Mouse (Mus musculus) stomach, postnatal 0 days (tissue): ENCODE measurements around the gene Babam2. TPM values are rescaled to one million over a fixed set of nuclear protein-coding genes. Genes with fewer than 3 reads are reported as not detected.
"Not testable (repeated sequence)": the region's sequence is repeated elsewhere in the genome, so short reads cannot be mapped to it uniquely, and the experiment has no call there.

Experiments used
- ATAC-seq: fragments of 200-750 bp; cut with Nextera tagmentation; 2 replicates; pipeline ENCODE4 v1.8.0; 2017; ENCODE audit not compliant: low FRiP score, low TSS enrichment
- DNase-seq: peaks from one replicate; pipeline ENCODE4 v3.0.0-alpha.2; 2016; ENCODE audit warnings: low spot score
- H3K27ac ChIP-seq: fragments of 300-500 bp; sonication (generic); replicated peaks from 2 replicates; pipeline ENCODE4 v1.5.1; 2014; ENCODE audit warnings: mild to moderate bottlenecking, control low read depth
- H3K27me3 ChIP-seq: fragments of 300-500 bp; sonication (generic); 2 replicates; pipeline ENCODE4 v1.6.1; 2014; ENCODE audit warnings: low read length; ENCODE audit not compliant: control insufficient read depth, insufficient read depth
- H3K36me3 ChIP-seq: fragments of 300-500 bp; sonication (generic); 2 replicates; pipeline ENCODE4 v1.6.1; 2014; ENCODE audit warnings: low read length, mixed read lengths; ENCODE audit not compliant: control insufficient read depth, insufficient read depth
- H3K4me1 ChIP-seq: fragments of 300-500 bp; sonication (generic); replicated peaks from 2 replicates; pipeline ENCODE4 v1.6.1; 2014; ENCODE audit warnings: antibody characterized with exemption; ENCODE audit not compliant: control insufficient read depth, insufficient read depth
- H3K4me2 ChIP-seq: fragments of 300-500 bp; sonication (generic); replicated peaks from 2 replicates; pipeline ENCODE4 v1.6.1; 2014; ENCODE audit warnings: low read depth, mild to moderate bottlenecking, control low read depth, moderate library complexity
- H3K4me3 ChIP-seq: fragments of 300-500 bp; sonication (generic); 2 replicates; pipeline ENCODE4 v1.5.1; 2014; ENCODE audit warnings: low read depth, low read length, control low read depth
- H3K9ac ChIP-seq: fragments of 300-500 bp; sonication (generic); 2 replicates; pipeline ENCODE4 v1.6.1; 2014; ENCODE audit warnings: mild to moderate bottlenecking, low read length, control low read depth, mixed read lengths
- H3K9me3 ChIP-seq: fragments of 300-500 bp; sonication (generic); 2 replicates; pipeline ENCODE4 v1.6.1; 2016; ENCODE audit warnings: low read length; ENCODE audit not compliant: control insufficient read depth
- CTCF ChIP-seq: IDR thresholded peaks from 2 replicates; pipeline ENCODE4 v1.5.1; 2016; ENCODE audit warnings: antibody characterized with exemption, low read depth, mild to moderate bottlenecking, moderate library complexity
- EP300 ChIP-seq: optimal IDR thresholded peaks from 2 replicates; pipeline ENCODE3; 2016; ENCODE audit warnings: antibody characterized with exemption
- WGBS: fragments of 180-500 bp; shearing (Covaris S2); extraction: QIAGEN DNeasy Blood & Tissue Kit; methylation state at CpG from one replicate; pipeline ENCODE4 v1.1.7; 2014; 5-methylcytosine and 5-hydroxymethylcytosine counted together
- polyA plus RNA-seq: library from polyadenylated mRNA; unstranded; fragments of >200 nt; fragmentation: Nextera tagmentation; extraction: Ambion mirVana; gene quantifications from 2 replicates; pipeline ENCODE4 v1.2.1, GENCODE M21; 2015

Babam2 gene
- polyA plus RNA-seq, 1 experiment from 2014 or later = 44.9 TPM

DNA sequence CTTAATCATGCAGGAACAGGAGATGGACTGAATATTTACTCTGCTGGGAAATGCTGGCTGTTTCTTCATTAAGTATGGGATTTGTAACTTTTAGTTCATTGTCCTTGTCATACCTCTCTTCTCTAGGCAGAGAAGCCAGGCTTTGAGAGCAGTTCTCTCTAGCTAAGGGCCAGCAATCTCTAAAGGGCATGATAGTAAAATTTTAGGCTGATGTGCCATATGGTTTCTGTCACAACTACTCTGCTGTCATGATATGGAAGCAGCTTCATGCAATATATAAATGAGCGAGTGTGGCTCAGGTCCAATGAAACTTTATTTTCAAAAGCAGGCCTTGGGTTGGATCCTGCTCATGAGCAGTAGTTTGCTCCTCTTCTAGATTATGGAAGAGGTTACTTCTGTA, 142.9 kb downstream of the Babam2 start:
- no peaks in the 10 kb centered on the region for H3K4me1 ChIP-seq
- H3K27ac ChIP-seq = no peak overlapping the region
- no peak overlapping the region for H3K9ac ChIP-seq
- no peaks in the 10 kb centered on the region for H3K36me3 ChIP-seq
- no peaks in the 10 kb centered on the region for H3K27me3 ChIP-seq
- H3K4me3 ChIP-seq = no peak overlapping the region
- DNase-seq = no peak
- TF ChIP-seq EP300 = no peak
- TF ChIP-seq CTCF = no peak
- H3K9me3 ChIP-seq = no peaks in the 10 kb centered on the region
- no peak for ATAC-seq
- H3K4me2 ChIP-seq = no peak overlapping the region
- WGBS = 41% methylated on average over 1 of the region's 1 CpGs

DNA sequence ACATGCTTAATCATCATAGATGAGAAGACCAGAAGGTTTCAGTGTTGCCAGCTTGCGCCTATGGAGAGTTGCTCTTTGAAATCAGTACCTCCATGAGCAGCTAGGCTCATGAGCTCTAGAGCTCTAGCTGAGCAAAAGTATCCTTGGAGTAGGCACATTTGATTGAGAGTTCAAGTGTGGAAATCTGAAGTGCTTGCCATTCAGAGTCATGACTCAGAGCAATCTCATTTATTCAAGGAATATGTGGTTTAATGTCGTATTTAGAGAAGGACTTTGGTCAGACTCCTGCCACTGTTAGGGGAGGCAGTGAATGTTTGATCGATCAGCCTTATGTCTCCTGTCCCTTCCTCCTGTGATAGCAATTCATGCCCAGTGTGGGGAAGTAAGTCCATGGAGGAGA, 147.4 kb downstream of the Babam2 start:
- no peaks in the 10 kb centered on the region for H3K36me3 ChIP-seq
- DNase-seq (no peak), ATAC-seq (no peak)
- no peak overlapping the region for H3K4me2 ChIP-seq
- H3K27me3 ChIP-seq = no peaks in the 10 kb centered on the region
- no peak overlapping the region for H3K4me3 ChIP-seq
- H3K9ac ChIP-seq = no peak overlapping the region
- H3K27ac ChIP-seq = no peak overlapping the region
- 86% methylated on average over 3 of the region's 3 CpGs for WGBS
- no peaks in the 10 kb centered on the region for H3K9me3 ChIP-seq
- no peaks in the 10 kb centered on the region for H3K4me1 ChIP-seq
- TF ChIP-seq CTCF (no peak), EP300 (no peak)

DNA sequence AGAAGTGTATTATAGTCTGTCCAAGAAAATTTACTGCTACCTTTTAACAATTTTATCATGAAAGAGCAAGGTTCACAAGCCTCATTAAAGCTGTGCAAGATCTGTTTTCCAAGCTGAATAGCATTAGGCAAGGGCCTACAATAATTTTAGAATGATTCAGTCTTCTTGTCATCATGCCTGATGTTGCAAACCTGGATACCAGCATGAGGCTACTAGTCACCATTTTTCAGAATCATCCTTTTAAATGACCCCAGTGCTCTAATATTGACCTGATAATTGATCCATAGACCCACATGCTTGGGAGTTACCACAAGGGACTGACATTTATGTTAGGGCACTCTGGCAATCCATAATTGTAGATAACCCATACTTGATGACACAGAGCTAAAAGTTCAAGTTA, 149.5 kb downstream of the Babam2 start:
- DNase-seq (no peak), ATAC-seq (no peak)
- Histone ChIP-seq H3K9me3 (no peaks in the 10 kb centered on the region), H3K4me2 (no peak overlapping the region), H3K4me1 (no peaks in the 10 kb centered on the region), H3K27me3 (no peaks in the 10 kb centered on the region), H3K9ac (no peak overlapping the region), H3K27ac (no peak overlapping the region), H3K4me3 (no peak overlapping the region), H3K36me3 (no peaks in the 10 kb centered on the region)
- TF ChIP-seq EP300 = no peak
- TF ChIP-seq CTCF = no peak

DNA sequence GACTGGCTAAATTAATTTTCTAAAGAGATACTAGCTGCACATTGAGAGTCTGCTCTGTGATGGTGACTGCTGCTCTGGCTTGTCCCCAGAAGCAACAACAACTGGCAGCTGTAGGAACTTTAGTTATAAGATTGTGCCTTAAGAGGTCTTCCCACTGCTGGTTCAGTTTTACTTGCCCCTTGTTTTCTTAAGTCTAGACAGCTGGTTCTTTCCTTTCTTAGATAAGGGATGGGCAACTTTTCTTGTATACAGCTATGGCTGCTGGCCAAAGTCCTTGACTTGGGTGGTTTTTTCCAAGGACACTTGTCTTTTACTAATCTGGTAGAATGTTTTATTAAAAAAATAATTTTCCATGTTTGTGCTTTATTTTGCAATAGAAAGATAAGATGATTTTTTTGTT, 151.5 kb downstream of the Babam2 start:
- no peaks in the 10 kb centered on the region for H3K27me3 ChIP-seq
- H3K36me3 ChIP-seq = no peaks in the 10 kb centered on the region
- no peaks in the 10 kb centered on the region for H3K9me3 ChIP-seq
- no peak overlapping the region for H3K27ac ChIP-seq
- no peak overlapping the region for H3K9ac ChIP-seq
- no peak for TF ChIP-seq EP300
- TF ChIP-seq CTCF = no peak
- H3K4me3 ChIP-seq = no peak overlapping the region
- DNase-seq (no peak), ATAC-seq (no peak)
- no peaks in the 10 kb centered on the region for H3K4me1 ChIP-seq
- H3K4me2 ChIP-seq = no peak overlapping the region

DNA sequence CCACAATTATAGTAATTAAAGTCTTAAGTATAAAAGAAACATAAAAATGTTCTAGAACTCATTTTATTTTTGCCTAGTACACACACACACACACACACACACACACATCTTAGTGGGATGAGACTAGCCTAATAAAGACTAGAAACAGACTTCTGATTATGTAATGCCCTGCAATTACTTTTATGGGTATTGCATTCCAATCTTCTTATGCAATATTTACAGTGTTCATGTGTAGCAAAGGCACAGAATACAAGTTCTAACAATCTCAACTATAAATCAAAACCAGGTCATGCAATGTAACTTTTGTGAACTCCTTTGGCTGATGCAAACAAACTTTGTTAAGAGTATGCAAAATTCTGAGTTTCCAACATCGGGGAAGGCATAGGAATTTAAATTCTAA, 155.3 kb downstream of the Babam2 start:
- no peak for DNase-seq
- Histone ChIP-seq H3K4me1 (no peaks in the 10 kb centered on the region), H3K27ac (no peak overlapping the region), H3K9ac (no peak overlapping the region), H3K36me3 (no peaks in the 10 kb centered on the region), H3K4me3 (no peak overlapping the region), H3K4me2 (no peak overlapping the region), H3K27me3 (no peaks in the 10 kb centered on the region), H3K9me3 (no peaks in the 10 kb centered on the region)
- WGBS = 51% methylated on average over 1 of the region's 1 CpGs
- TF ChIP-seq EP300 (peak; percentile 36), CTCF (no peak)
- no peak for ATAC-seq

DNA sequence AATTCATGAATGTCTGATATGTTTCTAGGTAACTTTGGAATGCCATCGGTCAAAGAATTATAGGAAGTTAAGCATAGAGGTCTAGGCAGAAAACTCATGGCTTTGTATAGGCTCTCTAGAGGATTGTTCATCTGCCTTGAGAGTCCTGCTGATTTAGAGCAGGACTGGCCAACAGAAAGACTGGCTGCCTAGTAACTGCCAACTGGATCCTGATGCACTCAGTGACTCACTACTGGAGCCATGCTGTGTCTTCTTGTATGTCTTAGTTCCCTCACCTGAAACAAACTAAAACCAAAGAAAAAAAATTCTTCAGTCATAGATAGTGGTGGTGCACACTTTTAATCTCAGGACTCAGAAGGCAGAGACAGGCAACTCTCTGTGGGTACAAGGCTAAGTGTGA, 156.3 kb downstream of the Babam2 start:
- H3K4me1 ChIP-seq = no peaks in the 10 kb centered on the region
- H3K4me2 ChIP-seq = no peak overlapping the region
- no peak for TF ChIP-seq EP300
- no peak for TF ChIP-seq CTCF
- no peaks in the 10 kb centered on the region for H3K9me3 ChIP-seq
- no peak overlapping the region; the same call in 1 of the 2 replicates for H3K27ac ChIP-seq
- 95% methylated on average over 1 of the region's 1 CpGs for WGBS
- no peaks in the 10 kb centered on the region for H3K27me3 ChIP-seq
- H3K9ac ChIP-seq = no peak overlapping the region
- H3K36me3 ChIP-seq = no peaks in the 10 kb centered on the region
- H3K4me3 ChIP-seq = no peak overlapping the region
- DNase-seq = no peak
- no peak for ATAC-seq

DNA sequence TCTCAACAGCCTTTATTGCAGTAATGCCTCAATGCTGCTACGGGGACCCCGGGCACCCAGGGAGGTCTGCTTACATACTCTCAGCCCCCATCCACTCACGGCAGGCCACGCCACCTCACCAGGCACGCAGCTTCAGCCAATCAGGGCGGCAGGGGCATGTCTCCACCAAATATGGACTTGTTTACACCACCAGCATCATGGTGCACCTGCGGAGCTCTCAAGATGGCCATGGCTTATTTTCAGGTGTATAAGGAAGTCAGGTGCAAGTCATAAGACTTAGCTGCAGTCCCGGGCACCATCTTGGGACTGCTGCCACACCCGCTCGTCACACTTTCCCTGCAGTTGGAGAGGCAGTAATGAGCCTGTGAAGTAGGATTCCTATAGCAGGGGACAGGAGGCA, 161.4 kb downstream of the Babam2 start:
- H3K27ac ChIP-seq, H3K9ac ChIP-seq, ATAC-seq, H3K4me3 ChIP-seq, DNase-seq, H3K27me3 ChIP-seq, H3K4me2 ChIP-seq, H3K4me1 ChIP-seq, H3K36me3 ChIP-seq, H3K9me3 ChIP-seq: not testable (repeated sequence)
- 84% methylated on average over 10 of the region's 10 CpGs for WGBS
